Mouse (Mus musculus): ENCODE results near the gene 2210408I21Rik. TPM values are rescaled to one million over a fixed set of nuclear protein-coding genes. Genes with fewer than 3 reads are reported as not detected.

The 2210408I21Rik gene
- total RNA-seq, 2 experiments from 2014 or later, result 0.99 to 1.5 TPM

DNA sequence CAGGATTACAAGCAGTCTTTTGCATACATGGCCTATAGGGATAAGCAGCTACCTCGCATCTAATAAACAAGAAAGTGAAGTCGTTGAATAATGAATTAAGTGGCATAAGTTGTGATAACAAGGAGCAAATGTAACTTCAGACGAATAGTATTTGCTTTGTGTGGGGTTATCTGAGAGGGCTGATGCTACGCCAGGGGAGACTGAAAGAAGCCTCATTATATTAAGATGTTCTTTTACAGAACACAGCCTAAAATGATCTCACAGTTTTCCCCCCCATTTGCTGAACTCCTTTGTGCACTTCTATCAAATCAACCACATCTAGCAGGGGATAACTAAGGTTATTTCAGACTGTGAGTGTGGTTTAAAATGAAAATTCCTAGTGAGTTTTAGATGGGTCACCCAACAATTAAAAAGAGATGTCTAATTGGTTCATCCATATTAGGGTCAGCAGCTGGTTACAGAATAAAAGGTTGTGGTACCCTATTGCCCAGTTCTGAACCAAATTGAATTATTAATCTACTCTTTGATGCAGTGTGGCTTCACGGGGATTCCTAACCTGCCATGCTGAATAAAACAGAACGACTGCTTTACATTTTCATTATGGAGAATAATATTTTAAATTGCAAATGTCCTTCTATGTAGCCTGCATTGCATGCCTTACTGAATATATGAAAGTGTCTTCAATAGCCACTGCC is 343.2 kb downstream of the 2210408I21Rik start:
- no peak for ATAC-seq (ENCODE audit: poor library complexity, severe bottlenecking)

DNA sequence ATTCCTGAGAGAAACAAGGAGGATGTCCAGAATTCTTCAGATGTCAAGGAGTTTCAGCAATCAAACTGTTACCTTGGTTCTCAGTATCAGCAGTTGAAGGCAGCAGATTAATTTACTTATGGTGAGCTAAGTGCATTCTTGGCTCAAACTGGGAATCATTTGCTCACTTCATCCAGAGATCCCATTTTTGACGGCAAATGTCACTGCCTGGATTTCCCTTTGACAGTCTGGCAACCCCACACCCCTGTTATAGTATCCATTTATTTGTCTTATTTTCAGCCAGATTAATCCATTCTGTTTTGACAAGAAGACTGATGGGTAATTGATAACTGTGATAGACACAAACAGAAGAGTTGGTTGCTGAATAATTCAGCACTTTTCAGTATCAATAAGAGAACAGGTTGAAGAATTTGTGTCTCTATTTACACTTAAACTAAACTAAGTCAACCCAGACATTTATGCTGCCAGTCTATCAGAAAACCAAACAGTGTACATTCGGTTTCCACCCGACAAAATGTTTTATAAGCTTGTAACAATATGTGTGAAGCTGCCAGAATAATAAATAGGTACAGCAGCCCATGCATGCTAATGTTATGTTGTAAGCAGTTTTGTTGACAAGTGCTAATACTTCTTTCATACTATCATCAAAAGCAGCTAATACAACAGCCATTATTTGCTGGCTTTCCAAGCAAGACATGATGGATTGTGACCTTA is 354.8 kb downstream of the 2210408I21Rik start:
- no peak for ATAC-seq (ENCODE audit: poor library complexity, severe bottlenecking)

DNA sequence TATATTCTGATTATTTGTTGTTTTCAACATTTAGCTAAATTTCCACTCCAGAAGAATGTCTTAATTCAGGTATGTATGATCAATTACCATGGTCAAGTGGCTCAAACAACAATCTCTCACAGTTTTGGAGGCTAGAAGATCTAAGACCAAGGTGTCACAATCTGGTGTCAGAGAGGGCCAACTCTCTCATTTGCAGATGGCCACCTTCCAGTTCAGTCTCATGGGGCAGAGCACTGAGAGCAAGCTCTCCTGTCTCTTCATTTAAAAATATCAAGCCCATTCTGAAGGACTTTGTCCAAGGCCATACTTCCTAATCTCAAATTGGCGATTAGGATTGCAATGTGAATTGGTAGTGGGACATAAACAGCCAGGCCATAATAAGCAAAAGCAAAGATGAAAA is 378.7 kb downstream of the 2210408I21Rik start:
- ATAC-seq (ENCODE audit: poor library complexity, severe bottlenecking), result no peak

DNA sequence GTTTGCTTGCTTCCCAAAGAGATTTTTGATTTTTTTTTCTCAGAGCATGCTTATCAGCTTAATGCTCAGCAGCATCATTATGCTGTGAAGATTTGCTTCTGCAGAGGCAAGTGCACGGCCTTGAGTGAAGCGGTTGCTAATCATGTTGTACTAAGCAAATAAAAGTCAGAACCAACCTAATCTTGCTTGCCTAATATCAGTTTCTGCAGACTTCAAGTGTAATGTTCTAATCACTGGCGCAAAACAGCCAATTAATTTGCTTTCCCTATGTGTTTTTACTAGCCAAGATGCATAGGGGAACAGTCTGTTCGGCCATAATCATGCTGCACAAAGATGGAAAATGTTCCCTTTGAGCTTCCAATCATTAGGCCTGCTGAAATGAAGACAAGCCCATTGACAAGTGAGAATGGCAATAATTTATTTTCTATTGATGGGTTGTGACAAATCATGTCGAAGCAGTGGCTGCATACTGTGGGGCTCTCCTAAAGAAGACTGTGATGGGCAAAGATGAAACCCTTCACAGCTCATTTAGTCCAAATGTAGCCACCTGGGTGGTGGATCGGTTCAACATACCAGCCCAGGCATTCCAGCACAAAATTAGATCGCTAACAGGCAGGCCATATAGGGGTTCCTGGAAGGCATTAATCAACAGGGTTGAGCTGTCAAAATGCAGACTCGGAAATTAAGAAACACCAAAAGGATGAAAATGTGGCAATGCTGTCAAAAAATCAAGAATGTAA is 393.8 kb downstream of the 2210408I21Rik start:
- no peak for ATAC-seq (ENCODE audit: poor library complexity, severe bottlenecking)

DNA sequence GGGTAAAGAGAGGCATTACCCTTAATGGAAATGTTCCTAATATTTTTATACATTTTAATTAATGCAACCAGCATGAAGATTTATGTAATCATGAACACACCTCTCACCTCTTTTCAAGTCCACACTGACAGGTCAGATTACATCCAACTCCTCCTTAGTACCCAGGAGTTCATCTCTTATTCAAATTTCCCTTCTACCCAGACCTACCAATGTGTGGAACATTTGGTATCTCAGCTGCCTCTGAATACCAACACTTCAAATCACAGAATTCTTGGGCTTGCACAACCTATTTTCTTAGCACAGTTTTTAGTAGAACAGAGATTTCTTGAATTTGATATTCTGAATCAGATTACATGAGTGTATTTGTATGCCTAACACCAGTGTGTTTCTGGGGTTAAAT is 394.4 kb downstream of the 2210408I21Rik start:
- no peak for ATAC-seq (ENCODE audit: poor library complexity, severe bottlenecking)

DNA sequence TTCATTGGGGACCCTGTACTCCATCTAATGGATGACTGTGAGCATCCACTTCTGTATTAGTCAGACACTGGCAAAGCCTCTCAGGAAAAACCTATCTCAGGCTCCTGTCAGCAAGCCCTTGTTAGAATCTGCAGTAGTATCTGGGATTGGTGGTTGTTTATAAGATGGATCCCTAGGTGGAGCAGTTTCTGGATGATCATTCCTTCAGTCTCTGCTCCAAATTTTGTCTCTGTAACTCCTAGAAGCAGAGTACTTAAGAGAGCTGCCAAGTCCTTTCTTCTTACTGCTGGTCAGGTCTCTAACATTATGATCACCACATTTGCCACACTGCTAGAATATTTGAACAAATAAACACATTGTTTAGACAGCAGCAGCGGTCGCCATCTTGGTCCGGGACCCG is 402.1 kb downstream of the 2210408I21Rik start:
- ATAC-seq (ENCODE audit: poor library complexity, severe bottlenecking), result no peak

DNA sequence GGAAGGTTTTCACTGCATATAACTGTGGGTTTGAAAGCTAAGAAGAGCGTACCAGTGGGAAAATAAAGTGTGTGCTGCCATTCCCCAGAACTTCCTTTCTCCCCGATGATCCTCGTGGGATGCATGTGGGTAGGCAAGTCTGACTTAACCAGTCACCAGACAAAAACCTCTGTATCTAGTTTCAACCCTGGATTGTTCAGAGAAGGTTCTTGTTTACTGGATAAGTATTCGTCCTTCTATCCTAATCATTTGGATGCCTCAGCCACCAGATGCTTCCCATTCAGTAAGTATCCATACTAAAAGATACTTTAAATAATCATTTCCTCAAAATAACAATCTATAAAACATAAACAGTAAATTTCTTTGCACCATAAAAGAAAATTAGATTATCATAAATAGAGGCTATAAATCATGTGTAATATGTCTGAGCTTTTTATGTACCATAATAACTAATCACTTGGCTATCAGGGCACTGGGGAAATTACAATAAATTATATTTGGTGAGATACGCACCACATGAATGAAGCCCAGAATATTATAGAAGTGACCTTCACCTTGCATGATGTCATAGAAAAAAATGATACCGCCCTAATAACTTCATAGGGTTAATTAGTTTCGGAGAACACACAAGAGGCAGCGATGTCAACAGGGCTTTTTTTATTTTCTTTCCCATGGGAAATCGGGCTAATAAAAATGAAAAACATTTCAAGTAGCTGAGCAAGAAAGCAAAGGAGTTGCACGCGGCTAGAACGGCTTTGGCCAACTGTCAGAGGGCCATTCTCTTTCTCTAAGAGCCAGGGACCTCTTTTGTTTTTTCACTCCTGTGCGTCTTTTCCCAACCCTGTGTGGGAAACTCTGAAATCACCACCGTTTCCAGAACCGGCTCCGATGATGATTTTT is 412.4 kb downstream of the 2210408I21Rik start:
- no peak for ATAC-seq (ENCODE audit: poor library complexity, severe bottlenecking)

DNA sequence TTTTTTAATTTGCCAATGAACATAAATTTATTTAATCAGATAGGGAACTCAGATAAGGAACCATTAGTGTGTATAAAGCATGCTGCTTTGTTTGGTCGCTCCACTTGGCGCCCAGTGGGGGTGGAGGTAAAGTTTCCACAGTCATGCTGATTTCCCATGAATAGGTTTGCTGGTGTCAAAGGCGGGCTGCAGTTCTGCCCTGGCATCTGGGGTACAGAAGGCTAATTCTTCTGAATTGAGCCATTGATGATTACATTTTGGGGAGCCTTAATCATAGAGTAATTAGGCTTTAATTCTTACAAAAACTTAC is 413.0 kb downstream of the 2210408I21Rik start:
- no peak for ATAC-seq (ENCODE audit: poor library complexity, severe bottlenecking)

DNA sequence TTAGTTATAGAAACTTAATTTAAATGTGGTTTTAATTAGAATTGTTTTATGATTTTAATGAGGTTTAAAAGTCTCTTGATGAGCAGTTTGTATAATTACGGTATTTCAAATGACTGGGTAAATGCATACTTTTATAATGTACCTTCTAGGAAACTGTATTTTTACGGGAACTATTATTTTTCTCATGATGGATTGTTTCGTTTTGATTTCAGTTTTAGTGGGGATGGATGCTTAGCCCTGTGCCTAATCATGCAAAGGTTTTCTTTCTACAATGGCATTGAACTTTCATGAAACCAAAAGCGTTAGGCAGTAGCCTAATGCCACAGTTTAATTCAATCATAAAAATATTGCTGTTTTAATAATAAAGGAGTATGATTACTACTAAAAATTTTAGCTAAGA is 413.4 kb downstream of the 2210408I21Rik start:
- no peak for ATAC-seq (ENCODE audit: poor library complexity, severe bottlenecking)

DNA sequence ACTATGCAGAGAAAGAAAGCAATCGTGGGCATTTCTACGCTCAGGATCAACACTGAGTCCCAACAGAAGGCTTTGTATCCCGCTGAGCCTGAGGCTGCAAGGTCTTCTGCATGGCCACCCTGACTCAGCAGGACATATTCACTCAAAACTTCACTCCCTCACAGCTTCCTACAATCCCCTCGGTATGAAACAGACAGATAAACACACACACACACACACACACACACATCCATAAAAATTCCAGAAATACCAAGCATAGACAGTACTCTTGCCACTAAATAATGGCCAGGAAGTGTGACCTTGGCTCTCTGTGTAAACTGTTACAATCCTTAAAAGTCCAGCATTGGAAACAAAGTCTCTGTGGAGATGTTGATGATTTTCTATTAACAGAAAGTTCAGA is 458.7 kb downstream of the 2210408I21Rik start:
- no peak for ATAC-seq (ENCODE audit: poor library complexity, severe bottlenecking)

DNA sequence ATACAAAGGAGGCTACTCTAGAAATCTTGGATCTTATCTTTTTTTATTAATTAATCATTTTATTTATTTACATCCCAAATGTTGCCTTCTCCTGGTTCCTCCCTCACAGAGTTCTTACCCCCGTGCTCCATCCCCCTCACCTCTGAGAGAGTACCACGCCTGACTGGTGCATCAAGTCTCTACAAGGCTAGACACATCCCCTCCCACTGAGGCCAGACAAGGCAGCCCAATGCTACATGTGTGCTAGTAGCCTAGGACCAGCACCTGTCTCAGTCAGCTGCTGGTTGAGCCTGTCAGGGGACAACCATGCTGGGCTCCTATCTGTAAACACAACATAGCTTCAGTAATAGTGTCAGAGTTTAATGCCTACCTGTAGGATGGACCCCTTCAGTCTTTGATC is 480.0 kb downstream of the 2210408I21Rik start:
- no peak for ATAC-seq (ENCODE audit: poor library complexity, severe bottlenecking)

Other genes with a start within 250 kb of the 2210408I21Rik start
- gene Slf1, start 67 bp upstream of the 2210408I21Rik start, total RNA-seq (2015), result 10.8 and 11.2 TPM in 2 replicates
- gene Slf1, start 67 bp upstream of the 2210408I21Rik start, total RNA-seq (2017), result 13.6 and 16.5 TPM in 2 replicates

Data from megakaryocyte, adult 5-6 weeks (primary cell).